Mouse (Mus musculus) megakaryocyte, embryonic 14.5 days (primary cell): Measurements from ENCODE around the gene Arhgap15.

Experiments
- FLI1 ChIP-seq: IDR thresholded peaks from 2 replicates; pipeline ENCODE4 v1.6.1; 2012; ENCODE audit warnings: low read length, inconsistent platforms, mixed read lengths
- GATA1 ChIP-seq: IDR thresholded peaks from 3 replicates; pipeline ENCODE4 v1.6.1; 2012; ENCODE audit warnings: mixed read lengths, low read length, inconsistent platforms, borderline replicate concordance

DNA sequence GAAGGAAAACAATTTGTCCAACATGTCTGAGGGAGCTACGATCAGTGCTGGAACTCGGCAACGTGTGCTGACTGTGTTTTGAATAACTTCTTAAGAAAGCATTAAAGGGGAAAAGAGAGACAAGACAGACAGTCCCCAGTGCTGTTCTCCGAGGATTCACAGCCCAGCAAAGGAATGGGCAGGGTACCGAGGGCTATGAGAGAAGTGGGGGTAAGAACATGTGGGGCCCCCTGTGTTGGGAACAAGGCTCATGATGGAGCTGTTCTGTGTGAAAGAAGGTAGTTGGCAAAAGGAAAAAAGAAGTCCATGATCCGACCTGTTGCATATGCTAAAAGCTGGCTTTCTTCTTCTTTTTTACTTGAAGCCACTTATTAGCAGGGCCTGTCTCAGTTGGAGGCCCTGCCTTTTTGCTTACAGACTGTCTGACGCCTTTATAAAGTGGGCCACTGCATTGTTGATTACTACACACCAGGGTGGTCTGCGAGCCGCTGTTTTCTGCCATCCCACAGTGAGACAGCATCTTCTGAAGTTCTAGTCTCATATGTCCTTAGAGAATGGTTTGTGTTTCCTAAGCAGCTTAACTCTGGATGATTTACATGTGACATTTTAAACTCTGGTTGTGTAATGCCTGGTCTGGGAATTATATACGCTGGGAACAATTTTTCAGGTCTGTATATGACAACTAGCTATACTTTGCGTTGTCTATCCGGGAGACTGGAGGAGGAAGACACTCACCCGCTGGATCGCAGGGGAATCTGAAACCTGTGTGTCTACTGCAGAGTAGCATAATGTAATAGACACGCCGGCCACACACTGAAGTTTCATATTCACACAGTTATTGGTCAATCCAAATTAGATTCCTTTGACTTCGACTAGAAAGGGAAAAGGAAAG, 523.1 kb downstream of the Arhgap15 start:
- TF ChIP-seq GATA1: no peak
- TF ChIP-seq FLI1: no peak
